Mouse (Mus musculus) embryonic facial prominence, embryonic 12.5 days (tissue): ENCODE measurements at regions not wholly inside any gene's neighbourhood (a gene's known extent, or its start where the extent isn't known, plus 50 kb on each side); places are given as distances from the start of the nearest gene placed in this dataset.

ENCODE experiments used
- ATAC-seq: fragments of 200-750 bp; cut with Nextera tagmentation; 2 replicates; pipeline ENCODE4 v1.8.0; 2017; ENCODE audit not compliant: insufficient number of reproducible peaks, insufficient read depth, low FRiP score, low TSS enrichment
- H3K27ac ChIP-seq: fragments of 300-500 bp; sonication (generic); 2 replicates; pipeline ENCODE4 v1.5.1; 2016; ENCODE audit warnings: mild to moderate bottlenecking
- H3K27me3 ChIP-seq: fragments of 300-500 bp; sonication (generic); 2 replicates; pipeline ENCODE4 v1.6.1; 2016; ENCODE audit warnings: mild to moderate bottlenecking, moderate library complexity
- H3K36me3 ChIP-seq: fragments of 300-500 bp; sonication (generic); 2 replicates; pipeline ENCODE4 v1.6.1; 2016; ENCODE audit warnings: mild to moderate bottlenecking
- H3K4me1 ChIP-seq: fragments of 300-500 bp; sonication (generic); 2 replicates; pipeline ENCODE4 v1.6.1; 2016
- H3K4me2 ChIP-seq: fragments of 300-500 bp; sonication (generic); replicated peaks from 2 replicates; pipeline ENCODE4 v1.6.1; 2016; ENCODE audit warnings: mild to moderate bottlenecking, moderate library complexity
- H3K4me3 ChIP-seq: fragments of 300-500 bp; sonication (generic); 2 replicates; pipeline ENCODE4 v1.5.1; 2016; ENCODE audit warnings: mild to moderate bottlenecking
- H3K9ac ChIP-seq: fragments of 300-500 bp; sonication (generic); 2 replicates; pipeline ENCODE4 v1.6.1; 2016; ENCODE audit warnings: mild to moderate bottlenecking, moderate library complexity
- H3K9me3 ChIP-seq: fragments of 300-500 bp; sonication (generic); 2 replicates; pipeline ENCODE4 v1.6.1; 2016; ENCODE audit warnings: mild to moderate bottlenecking, moderate library complexity
- WGBS: fragments of 180-500 bp; shearing (Covaris S2); methylation state at CpG from one replicate; pipeline ENCODE4 v1.1.7; 2016; 5-methylcytosine and 5-hydroxymethylcytosine counted together

- WGBS = 55% methylated on average over 3 of the region's 3 CpGs
- no peak overlapping the region for H3K9ac ChIP-seq
- no peaks in the 10 kb centered on the region for H3K27me3 ChIP-seq
- H3K4me1 ChIP-seq = no peaks in the 10 kb centered on the region
- no peak overlapping the region for H3K27ac ChIP-seq
- no peak for ATAC-seq
- H3K4me2 ChIP-seq = no peak overlapping the region
- no peaks in the 10 kb centered on the region for H3K36me3 ChIP-seq
- no peaks in the 10 kb centered on the region for H3K9me3 ChIP-seq
- no peak overlapping the region for H3K4me3 ChIP-seq
These were observed 340.0 kb upstream of the Jag1 start for GRCm38 (mm10) chr2:137456436-137456835.

- no peak for ATAC-seq
- Histone ChIP-seq H3K4me2 (no peak overlapping the region), H3K27me3 (no peaks in the 10 kb centered on the region), H3K36me3 (no peaks in the 10 kb centered on the region), H3K27ac (no peak overlapping the region), H3K4me1 (no peaks in the 10 kb centered on the region), H3K9me3 (no peaks in the 10 kb centered on the region), H3K9ac (no peak overlapping the region), H3K4me3 (no peak overlapping the region)
- WGBS = 84% methylated on average over 7 of the region's 7 CpGs
These were observed 330.5 kb upstream of the Jag1 start for GRCm38 (mm10) chr2:137446919-137447318.

GRCm38 (mm10) chr2:137437741-137438140 lies 321.3 kb upstream of the Jag1 start:
- H3K4me2 ChIP-seq = no peak overlapping the region
- no peak overlapping the region for H3K4me3 ChIP-seq
- H3K27ac ChIP-seq = no peak overlapping the region
- WGBS = 75% methylated on average over 5 of the region's 5 CpGs
- no peaks in the 10 kb centered on the region for H3K27me3 ChIP-seq
- no peak for ATAC-seq
- H3K9me3 ChIP-seq = no peaks in the 10 kb centered on the region
- no peaks in the 10 kb centered on the region for H3K36me3 ChIP-seq
- H3K9ac ChIP-seq = no peak overlapping the region
- no peaks in the 10 kb centered on the region for H3K4me1 ChIP-seq

- no peaks in the 10 kb centered on the region for H3K27me3 ChIP-seq
These were observed 319.7 kb upstream of the Jag1 start for GRCm38 (mm10) chr2:137436161-137436560.

GRCm38 (mm10) chr2:137422656-137423055 lies 306.2 kb upstream of the Jag1 start:
- H3K9ac ChIP-seq = no peak overlapping the region
- no peaks in the 10 kb centered on the region for H3K36me3 ChIP-seq
- H3K9me3 ChIP-seq = no peaks in the 10 kb centered on the region
- no peak overlapping the region for H3K27ac ChIP-seq
- H3K27me3 ChIP-seq = no peaks in the 10 kb centered on the region
- H3K4me2 ChIP-seq = no peak overlapping the region
- ATAC-seq = no peak
- H3K4me1 ChIP-seq = no peaks in the 10 kb centered on the region
- 70% methylated on average over 3 of the region's 3 CpGs for WGBS
- no peak overlapping the region for H3K4me3 ChIP-seq

More at GRCm38 (mm10) chr2:137436161-137436560, 319.7 kb upstream of the Jag1 start:
- Histone ChIP-seq H3K4me1 (no peaks in the 10 kb centered on the region), H3K27ac (no peak overlapping the region), H3K4me3 (no peak overlapping the region), H3K4me2 (no peak overlapping the region), H3K36me3 (no peaks in the 10 kb centered on the region), H3K9ac (no peak overlapping the region), H3K9me3 (no peaks in the 10 kb centered on the region)
- 45% methylated on average over 4 of the region's 4 CpGs for WGBS
- no peak for ATAC-seq

- no peak for ATAC-seq
- no peak overlapping the region for H3K9ac ChIP-seq
- no peak overlapping the region for H3K27ac ChIP-seq
- H3K4me2 ChIP-seq = no peak overlapping the region
- H3K9me3 ChIP-seq = no peaks in the 10 kb centered on the region
- no peak overlapping the region for H3K4me3 ChIP-seq
- no peaks in the 10 kb centered on the region for H3K4me1 ChIP-seq
- 70% methylated on average over 4 of the region's 4 CpGs for WGBS
- no peaks in the 10 kb centered on the region for H3K36me3 ChIP-seq
- H3K27me3 ChIP-seq = no peaks in the 10 kb centered on the region
These were observed 303.2 kb upstream of the Jag1 start for GRCm38 (mm10) chr2:137419678-137420077.

- Histone ChIP-seq H3K36me3 (no peaks in the 10 kb centered on the region), H3K4me3 (no peak overlapping the region), H3K27me3 (no peaks in the 10 kb centered on the region), H3K27ac (no peak overlapping the region), H3K9ac (no peak overlapping the region), H3K4me1 (no peaks in the 10 kb centered on the region), H3K4me2 (no peak overlapping the region), H3K9me3 (no peaks in the 10 kb centered on the region)
- no peak for ATAC-seq
- WGBS = 77% methylated on average over 6 of the region's 6 CpGs
These were observed 301.2 kb upstream of the Jag1 start for GRCm38 (mm10) chr2:137417691-137418090.

GRCm38 (mm10) chr2:137413432-137413831 lies 297.0 kb upstream of the Jag1 start:
- H3K9ac ChIP-seq = no peak overlapping the region
- no peak overlapping the region for H3K4me3 ChIP-seq
- no peaks in the 10 kb centered on the region for H3K36me3 ChIP-seq
- H3K4me1 ChIP-seq = no peaks in the 10 kb centered on the region
- 65% methylated on average over 3 of the region's 3 CpGs for WGBS
- no peak for ATAC-seq
- no peak overlapping the region for H3K4me2 ChIP-seq
- no peak overlapping the region for H3K27ac ChIP-seq
- no peaks in the 10 kb centered on the region for H3K27me3 ChIP-seq
- H3K9me3 ChIP-seq = no peaks in the 10 kb centered on the region

- H3K9me3 ChIP-seq = no peaks in the 10 kb centered on the region
- H3K27me3 ChIP-seq = no peaks in the 10 kb centered on the region
- WGBS = 87% methylated on average over 2 of the region's 2 CpGs
- H3K9ac ChIP-seq = no peak overlapping the region
- H3K4me1 ChIP-seq = no peaks in the 10 kb centered on the region
- no peaks in the 10 kb centered on the region for H3K36me3 ChIP-seq
- H3K4me3 ChIP-seq = no peak overlapping the region
- H3K27ac ChIP-seq = no peak overlapping the region
- H3K4me2 ChIP-seq = no peak overlapping the region
- ATAC-seq = no peak
These were observed 293.2 kb upstream of the Jag1 start for GRCm38 (mm10) chr2:137409611-137410010.

- Histone ChIP-seq H3K9me3 (no peaks in the 10 kb centered on the region), H3K36me3 (no peaks in the 10 kb centered on the region), H3K4me2 (no peak overlapping the region), H3K27ac (no peak overlapping the region), H3K4me3 (no peak overlapping the region), H3K27me3 (no peaks in the 10 kb centered on the region), H3K4me1 (no peaks in the 10 kb centered on the region), H3K9ac (no peak overlapping the region)
- no peak for ATAC-seq
- WGBS = 83% methylated on average over 2 of the region's 2 CpGs
These were observed 291.9 kb upstream of the Jag1 start for GRCm38 (mm10) chr2:137408294-137408693.

- no peaks in the 10 kb centered on the region for H3K9me3 ChIP-seq
- H3K9ac ChIP-seq = no peak overlapping the region
- WGBS = 69% methylated on average over 4 of the region's 4 CpGs
- H3K4me2 ChIP-seq = no peak overlapping the region
- no peak for ATAC-seq
- H3K27me3 ChIP-seq = no peaks in the 10 kb centered on the region
- H3K4me3 ChIP-seq = no peak overlapping the region
- H3K4me1 ChIP-seq = no peaks in the 10 kb centered on the region
- H3K36me3 ChIP-seq = no peaks in the 10 kb centered on the region
- no peak overlapping the region for H3K27ac ChIP-seq
These were observed 277.0 kb upstream of the Jag1 start for GRCm38 (mm10) chr2:137393486-137393885.

GRCm38 (mm10) chr2:137379816-137380215 lies 263.4 kb upstream of the Jag1 start:
- Histone ChIP-seq H3K36me3 (no peaks in the 10 kb centered on the region), H3K27me3 (no peaks in the 10 kb centered on the region), H3K4me1 (no peaks in the 10 kb centered on the region), H3K4me3 (no peak overlapping the region), H3K27ac (no peak overlapping the region), H3K9ac (no peak overlapping the region), H3K9me3 (no peaks in the 10 kb centered on the region), H3K4me2 (no peak overlapping the region)
- 75% methylated on average over 2 of the region's 2 CpGs for WGBS
- ATAC-seq = no peak

- no peak for ATAC-seq
- WGBS = 57% methylated on average over 5 of the region's 5 CpGs
- H3K27me3 ChIP-seq = no peaks in the 10 kb centered on the region
- H3K36me3 ChIP-seq = no peaks in the 10 kb centered on the region
- no peak overlapping the region for H3K4me3 ChIP-seq
- H3K4me2 ChIP-seq = no peak overlapping the region
- no peak overlapping the region for H3K27ac ChIP-seq
- no peak overlapping the region for H3K9ac ChIP-seq
- no peaks in the 10 kb centered on the region for H3K9me3 ChIP-seq
- no peaks in the 10 kb centered on the region for H3K4me1 ChIP-seq
These were observed 258.9 kb upstream of the Jag1 start for GRCm38 (mm10) chr2:137375346-137375745.
